Mouse (Mus musculus) midbrain, embryonic 13.5 days (tissue): ENCODE results near the gene Rps12-ps3. TPM values are rescaled to one million over a fixed set of nuclear protein-coding genes. Genes with fewer than 3 reads are reported as not detected.
A peak's percentile ranks its signal among the peaks of the same experiment; 100 is the strongest.

Experiments
- ATAC-seq: fragments of 200-750 bp; cut with Nextera tagmentation; 2 replicates; pipeline ENCODE4 v1.8.0; 2017; ENCODE audit warnings: mild to moderate bottlenecking, moderate TSS enrichment, moderate library complexity
- H3K27ac ChIP-seq: fragments of 300-500 bp; sonication (generic); 2 replicates; pipeline ENCODE4 v1.5.1; 2015; ENCODE audit warnings: inconsistent platforms, mild to moderate bottlenecking, moderate library complexity
- H3K27me3 ChIP-seq: fragments of 300-500 bp; sonication (generic); 2 replicates; pipeline ENCODE4 v1.6.1; 2015; ENCODE audit warnings: mild to moderate bottlenecking, inconsistent platforms
- H3K36me3 ChIP-seq: fragments of 300-500 bp; sonication (generic); 2 replicates; pipeline ENCODE4 v1.6.1; 2015; ENCODE audit warnings: mild to moderate bottlenecking, inconsistent platforms
- H3K4me1 ChIP-seq: fragments of 300-500 bp; sonication (generic); replicated peaks from 2 replicates; pipeline ENCODE4 v1.6.1; 2015; ENCODE audit warnings: inconsistent platforms
- H3K4me2 ChIP-seq: fragments of 300-500 bp; sonication (generic); replicated peaks from 2 replicates; pipeline ENCODE4 v1.6.1; 2015; ENCODE audit warnings: moderate library complexity, mild to moderate bottlenecking, inconsistent platforms
- H3K4me3 ChIP-seq: fragments of 300-500 bp; sonication (generic); replicated peaks from 2 replicates; pipeline ENCODE4 v1.5.1; 2015; ENCODE audit warnings: mild to moderate bottlenecking, inconsistent platforms
- H3K9ac ChIP-seq: fragments of 300-500 bp; sonication (generic); replicated peaks from 2 replicates; pipeline ENCODE4 v1.6.1; 2015; ENCODE audit warnings: mild to moderate bottlenecking, inconsistent platforms
- H3K9me3 ChIP-seq: fragments of 300-500 bp; sonication (generic); 2 replicates; pipeline ENCODE4 v1.6.1; 2016; ENCODE audit warnings: mild to moderate bottlenecking, inconsistent platforms
- WGBS: fragments of 180-500 bp; shearing (Covaris S2); methylation state at CpG from one replicate; pipeline ENCODE4 v1.1.7; 2015; 5-methylcytosine and 5-hydroxymethylcytosine counted together
- polyA plus RNA-seq: library from polyadenylated mRNA; unstranded; fragments of >200 nt; fragmentation: Nextera tagmentation; extraction: Ambion mirVana; gene quantifications from 2 replicates; pipeline ENCODE4 v1.2.1, GENCODE M21; 2015

Rps12-ps3 gene
- polyA plus RNA-seq, 1 experiment from 2014 or later: 1.7 TPM

DNA sequence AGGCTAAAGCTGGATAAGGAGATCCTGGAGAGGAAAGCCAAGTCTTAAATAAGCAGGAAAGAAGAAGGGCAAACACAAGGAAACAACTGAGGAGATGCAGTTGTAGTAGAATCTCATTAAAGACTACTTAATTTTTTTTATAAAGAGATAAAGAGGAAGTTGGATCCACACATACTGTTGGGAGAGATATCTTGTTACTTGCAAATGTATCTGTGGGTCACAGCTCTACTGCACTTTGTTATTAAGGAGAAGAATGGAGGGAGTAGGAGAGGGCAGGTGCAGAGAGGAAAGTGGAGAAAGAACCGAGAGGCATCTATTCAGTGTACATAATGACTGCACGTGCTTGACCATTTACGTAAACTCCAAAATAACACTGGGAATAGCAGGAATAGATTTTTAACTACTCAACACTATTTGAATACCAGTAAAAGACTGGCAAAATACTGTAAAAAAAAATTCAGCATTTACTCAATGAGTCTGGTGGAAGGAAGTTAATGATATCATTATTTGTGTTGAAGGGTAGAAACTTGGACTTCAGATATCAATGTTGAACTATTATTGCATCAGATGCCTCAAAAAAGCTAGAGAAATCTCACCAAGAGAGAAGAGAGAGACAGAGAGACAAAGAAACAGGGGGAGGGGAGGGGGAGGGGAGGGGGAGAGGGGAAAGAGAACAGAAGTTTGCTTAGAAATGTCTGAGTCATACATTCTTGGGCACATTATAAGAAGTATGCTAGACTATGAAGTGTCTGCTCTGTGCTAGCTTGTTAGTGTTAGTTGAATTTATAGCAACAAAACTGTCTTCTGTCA is 16.0 kb downstream of the Rps12-ps3 start:
- Histone ChIP-seq H3K4me2 (no peak overlapping the region), H3K9ac (no peak overlapping the region), H3K27ac (no peak overlapping the region), H3K36me3 (no peaks in the 10 kb centered on the region), H3K4me3 (no peak overlapping the region), H3K4me1 (peaks cover 17% of the 10 kb centered on the region), H3K27me3 (no peaks in the 10 kb centered on the region), H3K9me3 (no peaks in the 10 kb centered on the region)
- no peak for ATAC-seq
- 77% methylated on average over 3 of the region's 3 CpGs for WGBS

DNA sequence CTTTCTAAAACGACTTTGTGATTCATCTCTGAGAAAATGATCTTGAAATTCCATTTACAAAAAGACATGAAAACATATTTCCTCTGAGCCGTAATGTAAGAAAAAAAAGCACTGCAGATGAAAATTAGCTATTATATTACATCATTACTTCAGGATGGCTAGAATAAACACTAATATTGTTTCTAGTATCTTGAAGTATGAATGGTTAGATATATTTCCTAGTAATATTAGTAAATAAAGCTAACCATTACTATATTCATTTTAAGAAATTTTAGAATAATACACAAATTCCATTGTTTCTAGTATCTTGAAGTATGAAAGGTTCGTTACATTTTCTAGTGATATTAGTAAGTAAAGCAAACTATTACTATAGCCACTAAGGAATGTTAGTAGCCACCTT is 17.8 kb downstream of the Rps12-ps3 start:
- 92% methylated on average over 3 of the region's 3 CpGs for WGBS
- H3K4me3 ChIP-seq: no peak overlapping the region
- H3K4me1 ChIP-seq: peaks cover 35% of the 10 kb centered on the region
- no peak overlapping the region for H3K27ac ChIP-seq
- H3K9me3 ChIP-seq: no peaks in the 10 kb centered on the region
- H3K4me2 ChIP-seq: no peak overlapping the region
- no peak overlapping the region for H3K9ac ChIP-seq
- H3K27me3 ChIP-seq: no peaks in the 10 kb centered on the region
- no peaks in the 10 kb centered on the region for H3K36me3 ChIP-seq
- ATAC-seq: no peak

DNA sequence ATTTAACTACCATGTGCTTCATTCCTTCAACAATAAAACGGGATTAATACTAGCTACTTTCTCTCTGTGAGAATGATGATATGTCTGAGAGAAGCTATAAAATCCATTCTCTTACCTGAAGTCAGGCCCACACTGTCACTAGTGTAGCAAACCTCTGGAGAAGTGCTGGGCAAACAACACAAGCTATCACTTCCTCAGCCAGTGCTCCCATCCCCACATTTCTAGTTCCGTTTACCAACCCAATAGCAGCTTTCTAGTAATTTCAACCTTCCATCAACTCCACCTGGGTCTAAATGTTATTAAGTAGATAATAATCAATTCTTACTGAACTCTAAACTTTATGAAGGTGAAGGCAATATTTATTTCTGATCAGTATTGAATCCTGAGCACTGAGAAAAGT is 20.9 kb downstream of the Rps12-ps3 start:
- H3K27me3 ChIP-seq: peaks cover 2% of the 10 kb centered on the region; the same call in 1 of the 2 replicates
- H3K4me2 ChIP-seq: peak overlapping the region; percentile 100
- peaks cover 40% of the 10 kb centered on the region for H3K4me1 ChIP-seq
- H3K36me3 ChIP-seq: no peaks in the 10 kb centered on the region
- 29% methylated on average over 2 of the region's 2 CpGs for WGBS
- H3K9ac ChIP-seq: peak overlapping the region; percentile 89; the same call in 1 of the 2 replicates
- H3K9me3 ChIP-seq: no peaks in the 10 kb centered on the region
- H3K27ac ChIP-seq: no peak overlapping the region
- ATAC-seq: no peak
- H3K4me3 ChIP-seq: peak overlapping the region; percentile 92

DNA sequence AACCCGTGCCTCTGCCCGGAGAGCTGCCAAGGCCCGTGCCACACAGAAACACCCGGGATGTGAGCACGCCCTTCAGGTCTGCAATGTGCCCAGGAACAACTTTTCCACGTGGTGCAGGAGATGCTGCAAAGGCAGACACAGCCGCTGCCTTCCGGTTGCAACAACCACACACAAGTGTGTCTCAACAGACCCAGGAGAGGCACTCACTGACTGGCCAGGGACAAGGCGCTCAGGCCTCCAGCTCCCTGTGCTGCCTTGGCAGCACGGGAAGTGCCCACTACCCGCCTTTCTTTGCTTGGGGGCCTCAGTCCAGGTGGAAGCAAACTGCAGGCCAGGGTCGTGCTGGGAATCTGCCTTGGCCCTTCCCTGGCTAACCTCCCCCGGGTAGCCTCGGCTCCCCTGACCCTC is 22.2 kb downstream of the Rps12-ps3 start:
- Histone ChIP-seq H3K27ac (no peak overlapping the region), H3K4me1 (peaks cover 40% of the 10 kb centered on the region), H3K36me3 (no peaks in the 10 kb centered on the region), H3K9me3 (no peaks in the 10 kb centered on the region), H3K4me2 (peak overlapping the region; percentile 100), H3K9ac (peak overlapping the region; percentile 89), H3K4me3 (peak overlapping the region; percentile 92), H3K27me3 (peaks cover 2% of the 10 kb centered on the region; the same call in 1 of the 2 replicates)
- ATAC-seq: no peak
- under 1% methylated on average over 14 of the region's 14 CpGs for WGBS

DNA sequence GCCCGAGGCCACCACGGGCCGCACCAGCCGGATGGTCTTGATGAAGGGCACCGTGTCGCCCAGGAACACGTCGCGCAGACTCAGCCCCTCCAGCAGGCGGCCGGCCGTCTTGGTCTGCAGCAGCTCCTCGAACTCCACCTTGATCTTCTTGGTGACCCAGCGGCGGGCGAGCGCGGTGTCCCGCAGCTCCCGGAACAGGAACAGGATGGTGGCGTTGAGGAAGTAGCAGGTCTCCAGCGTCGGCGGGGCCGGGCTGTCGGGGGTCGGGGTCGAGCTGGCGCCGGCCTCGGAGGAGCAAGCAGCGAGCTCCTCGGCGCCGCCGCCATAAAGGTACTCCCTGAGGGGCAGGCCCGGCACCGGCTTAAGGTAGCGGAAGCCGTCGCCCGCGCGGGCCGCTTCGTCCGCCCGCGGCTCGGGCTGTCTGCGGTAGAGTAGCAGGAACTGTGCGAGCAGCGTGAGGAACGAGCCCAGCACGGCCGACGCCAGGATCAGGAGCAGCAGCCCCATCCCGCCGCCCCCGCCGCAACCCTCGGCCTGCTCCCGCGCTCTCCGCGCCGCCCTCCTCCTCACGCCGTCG is 23.1 kb downstream of the Rps12-ps3 start:
- ATAC-seq: peak; percentile 79
- Histone ChIP-seq H3K27ac (peak overlapping the region; percentile 93), H3K9ac (peak overlapping the region; percentile 89), H3K4me2 (peak overlapping the region; percentile 100), H3K27me3 (peaks cover 2% of the 10 kb centered on the region; the same call in 1 of the 2 replicates), H3K9me3 (no peaks in the 10 kb centered on the region), H3K4me1 (peaks cover 40% of the 10 kb centered on the region), H3K36me3 (no peaks in the 10 kb centered on the region), H3K4me3 (peak overlapping the region; percentile 92)
- WGBS: under 1% methylated on average over 62 of the region's 70 CpGs

DNA sequence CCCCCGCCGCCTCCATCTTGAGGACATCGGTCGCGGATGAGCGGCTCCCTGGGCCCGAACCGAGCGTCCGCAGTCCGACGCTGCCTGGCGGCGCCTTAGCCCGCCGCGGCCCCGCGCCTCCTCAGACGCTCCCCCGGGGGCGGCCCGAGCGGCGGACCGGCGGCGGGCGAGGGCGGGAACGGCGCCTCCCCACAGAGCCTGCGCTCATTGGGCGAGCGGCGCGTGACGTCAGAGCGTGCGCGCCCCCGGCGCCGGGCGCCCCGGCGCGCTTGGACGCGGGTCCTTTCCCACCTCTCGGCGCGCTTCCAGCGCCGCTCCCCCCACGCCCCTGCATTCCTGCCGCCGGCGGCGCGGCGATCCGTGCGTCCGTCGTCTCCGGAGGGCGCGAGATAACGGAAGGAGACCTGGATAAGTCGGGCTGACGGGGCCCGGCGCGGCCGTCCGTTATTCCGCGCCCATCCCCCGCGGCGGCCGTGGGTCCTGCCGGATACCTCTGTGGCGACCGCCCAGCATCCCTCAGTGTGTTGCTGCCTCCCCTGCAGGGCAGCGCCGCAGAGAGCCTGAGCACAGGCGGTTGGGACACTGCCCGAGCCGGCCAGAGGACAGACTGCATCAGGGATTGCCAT is 23.7 kb downstream of the Rps12-ps3 start, which contains the start of gene Pdzd8:
Pdzd8 (minus strand) TSS at position 123 of the 626 bp plus-strand sequence.
- ATAC-seq: peak; percentile 94
- Histone ChIP-seq H3K9ac (peak within 1 kb of the TSS; percentile 89), H3K4me2 (peak within 1 kb of the TSS; percentile 100), H3K36me3 (no peaks in the 10 kb centered on the region), H3K27me3 (peaks cover 2% of the 10 kb centered on the region; the same call in 1 of the 2 replicates), H3K9me3 (no peaks in the 10 kb centered on the region), H3K27ac (peak within 1 kb of the TSS; percentile 93), H3K4me1 (peaks cover 40% of the 10 kb centered on the region), H3K4me3 (peak within 1 kb of the TSS; percentile 92)
- under 1% methylated on average over 80 of the region's 91 CpGs for WGBS

DNA sequence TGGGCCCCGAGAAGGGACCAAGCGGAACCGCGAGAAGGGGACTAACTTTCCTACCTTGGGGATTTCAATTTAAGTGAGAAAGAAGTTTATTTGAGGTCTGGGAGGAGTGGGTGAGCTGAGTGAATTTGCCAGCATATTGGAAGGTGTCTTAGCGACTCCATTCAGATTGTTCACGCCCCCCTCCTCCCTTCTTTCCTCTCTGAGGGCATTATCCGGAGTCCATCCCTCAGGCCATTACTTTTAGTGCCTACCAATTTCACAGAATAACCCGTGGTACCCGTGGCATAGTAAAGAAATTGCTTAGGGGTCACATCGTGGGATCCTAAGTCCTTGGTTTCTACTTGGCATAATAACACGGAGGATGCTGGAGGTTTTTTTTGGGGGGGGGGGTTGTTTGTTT is 24.2 kb downstream of the Rps12-ps3 start:
- Histone ChIP-seq H3K36me3 (no peaks in the 10 kb centered on the region), H3K9ac (peak overlapping the region; percentile 89), H3K27ac (peak overlapping the region; percentile 93), H3K4me2 (peak overlapping the region; percentile 100), H3K4me1 (peaks cover 36% of the 10 kb centered on the region), H3K9me3 (no peaks in the 10 kb centered on the region), H3K4me3 (peak overlapping the region; percentile 92), H3K27me3 (peaks cover 2% of the 10 kb centered on the region; the same call in 1 of the 2 replicates)
- ATAC-seq: peak; percentile 27
- WGBS: 3% methylated on average over 11 of the region's 11 CpGs

DNA sequence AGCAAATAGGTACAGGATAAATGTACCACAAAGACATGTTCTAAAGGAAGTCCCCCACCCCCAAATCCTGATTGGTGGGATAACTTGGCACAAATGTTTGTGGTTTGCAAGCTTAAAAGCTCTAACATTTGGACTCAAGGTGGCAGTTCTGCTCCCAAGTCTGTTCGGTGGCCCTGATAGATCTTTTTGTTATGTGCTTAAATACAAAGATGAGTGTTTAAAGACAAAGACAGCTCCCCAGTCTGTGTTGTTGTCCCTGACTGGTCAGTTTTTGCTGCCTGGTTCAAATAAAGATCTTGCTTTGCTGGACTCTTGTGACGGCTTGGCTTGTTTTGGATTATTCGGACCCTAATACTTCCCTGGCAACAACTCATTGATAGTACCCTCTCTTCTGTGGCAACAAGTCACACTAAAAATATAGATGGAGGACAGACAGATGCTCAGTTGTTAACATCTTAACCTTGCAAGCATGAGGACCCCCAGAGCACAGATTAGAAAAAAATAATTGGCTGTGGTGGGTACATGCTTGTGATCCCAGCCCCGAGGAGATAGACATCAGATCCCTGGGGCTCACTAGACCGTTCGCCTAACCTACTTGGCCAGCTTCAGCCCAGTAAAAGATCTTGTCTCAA is 27.4 kb downstream of the Rps12-ps3 start:
- peaks cover 9% of the 10 kb centered on the region for H3K4me1 ChIP-seq
- no peak for ATAC-seq
- no peaks in the 10 kb centered on the region for H3K9me3 ChIP-seq
- no peak overlapping the region for H3K27ac ChIP-seq
- H3K4me3 ChIP-seq: no peak overlapping the region
- H3K36me3 ChIP-seq: no peaks in the 10 kb centered on the region
- H3K27me3 ChIP-seq: peaks cover 11% of the 10 kb centered on the region; the same call in 1 of the 2 replicates
- H3K9ac ChIP-seq: no peak overlapping the region
- no peak overlapping the region for H3K4me2 ChIP-seq
- 92% methylated on average over 6 of the region's 6 CpGs for WGBS

DNA sequence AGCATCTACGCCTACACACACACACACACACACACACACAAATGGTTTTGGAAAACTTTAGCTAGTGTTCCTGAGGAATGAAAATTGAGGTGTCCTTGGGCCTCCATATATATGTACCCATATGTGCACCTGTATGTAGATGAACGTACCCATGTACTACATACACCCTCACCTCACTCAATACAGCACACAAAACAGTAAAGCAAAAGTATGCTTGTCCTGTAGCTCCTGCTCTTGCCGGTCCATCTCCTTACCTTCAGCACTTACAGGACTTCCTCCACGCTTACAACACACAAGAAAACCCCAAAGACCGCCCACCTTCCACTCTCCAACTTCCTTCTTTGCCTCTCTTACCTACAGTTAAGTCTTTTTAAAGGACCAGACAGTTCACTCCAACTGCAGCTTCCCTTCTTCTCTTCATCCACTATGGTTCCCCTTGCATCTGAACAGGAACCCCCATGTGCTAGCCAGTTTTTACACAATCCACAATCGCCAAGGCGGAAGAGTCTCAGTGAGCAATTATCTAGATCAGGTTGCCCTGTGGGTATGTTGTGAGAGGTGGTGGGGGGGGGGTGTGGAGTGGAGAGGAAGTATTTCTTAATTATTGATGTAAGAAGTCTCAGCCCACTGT is 28.3 kb downstream of the Rps12-ps3 start:
- WGBS: 91% methylated on average over 7 of the region's 7 CpGs

DNA sequence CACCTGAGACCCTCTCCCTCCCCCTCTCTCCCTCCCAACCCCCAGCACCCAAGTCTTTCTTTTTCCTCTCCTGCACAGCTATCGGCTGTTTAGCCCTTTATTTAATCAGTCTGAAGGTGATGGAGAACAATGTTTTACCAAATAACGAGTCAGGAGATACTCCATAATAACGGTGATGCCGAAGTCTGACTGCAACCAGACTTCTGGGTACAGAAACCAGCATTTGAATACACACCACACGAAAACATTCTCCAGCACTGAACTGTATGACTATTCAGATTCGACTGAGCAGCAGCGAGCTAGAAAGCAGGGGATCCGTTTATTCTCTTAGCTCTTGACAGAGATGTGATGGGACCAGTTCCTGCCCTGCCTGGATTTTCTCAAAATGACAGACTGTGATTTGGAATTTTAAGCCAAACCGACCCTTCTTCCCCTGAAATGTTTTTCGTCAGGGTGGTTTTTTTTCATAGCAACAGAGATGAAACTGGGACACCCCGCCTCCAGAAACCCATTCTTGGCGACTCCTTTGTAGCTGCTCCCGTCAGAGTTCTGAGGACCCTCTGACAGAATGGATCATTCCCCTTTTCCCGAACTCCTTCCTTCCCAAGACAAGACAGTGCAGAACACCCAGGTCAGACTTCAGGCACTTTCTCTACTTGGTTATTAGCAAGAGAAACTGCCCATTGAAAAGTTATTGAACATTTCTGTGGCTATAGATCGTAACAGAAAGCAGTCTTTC is 29.2 kb downstream of the Rps12-ps3 start:
- Histone ChIP-seq H3K9ac (no peak overlapping the region), H3K4me3 (no peak overlapping the region), H3K4me2 (no peak overlapping the region), H3K36me3 (no peaks in the 10 kb centered on the region), H3K4me1 (0 out of 2 replicates have a peak, but pooled peaks cover 5% of the 10 kb centered on the region), H3K27ac (no peak overlapping the region), H3K27me3 (peaks cover 11% of the 10 kb centered on the region; the same call in 1 of the 2 replicates), H3K9me3 (no peaks in the 10 kb centered on the region)
- 76% methylated on average over 15 of the region's 15 CpGs for WGBS
- no peak for ATAC-seq

More for the DNA sequence above, 28.3 kb downstream of the Rps12-ps3 start:
- Histone ChIP-seq H3K4me2 (no peak overlapping the region), H3K4me1 (0 out of 2 replicates have a peak, but pooled peaks cover 5% of the 10 kb centered on the region), H3K9ac (no peak overlapping the region), H3K4me3 (no peak overlapping the region), H3K9me3 (no peaks in the 10 kb centered on the region), H3K27ac (no peak overlapping the region), H3K36me3 (no peaks in the 10 kb centered on the region), H3K27me3 (peaks cover 11% of the 10 kb centered on the region; the same call in 1 of the 2 replicates)
- ATAC-seq: no peak

DNA sequence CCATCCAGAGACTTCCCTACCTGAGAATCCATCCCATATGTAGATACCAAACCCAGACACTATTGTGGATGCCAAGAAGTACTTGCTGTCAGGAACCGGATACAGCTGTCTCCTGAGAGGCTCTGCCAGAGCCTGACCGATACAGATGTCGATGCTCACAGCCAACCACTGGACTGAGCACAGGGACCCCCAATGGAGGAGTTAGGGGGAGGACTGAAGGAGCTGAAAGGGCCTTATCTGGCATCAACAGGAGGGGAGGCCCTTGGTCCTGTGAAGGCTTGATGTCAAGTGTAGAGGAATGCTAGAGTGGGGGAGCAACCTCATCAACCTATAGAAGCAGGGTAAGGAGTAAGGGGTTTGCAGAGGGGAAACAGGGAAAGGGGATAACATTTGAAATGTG is 30.7 kb downstream of the Rps12-ps3 start:
- no peaks in the 10 kb centered on the region for H3K9me3 ChIP-seq
- H3K4me1 ChIP-seq: no peaks in the 10 kb centered on the region
- H3K4me2 ChIP-seq: no peak overlapping the region
- peaks cover 9% of the 10 kb centered on the region; the same call in 1 of the 2 replicates for H3K27me3 ChIP-seq
- H3K9ac ChIP-seq: no peak overlapping the region
- no peak overlapping the region for H3K4me3 ChIP-seq
- ATAC-seq: no peak
- WGBS: 71% methylated on average over 3 of the region's 3 CpGs
- no peaks in the 10 kb centered on the region for H3K36me3 ChIP-seq
- no peak overlapping the region for H3K27ac ChIP-seq
